Mouse (Mus musculus) neural tube, embryonic 14.5 days (tissue): ENCODE results near the gene Sin3a. TPM values are rescaled to one million over a fixed set of nuclear protein-coding genes. Genes with fewer than 3 reads are reported as not detected.
A peak's percentile ranks its signal among the peaks of the same experiment; 100 is the strongest.

Source experiments
- ATAC-seq: fragments of 200-750 bp; cut with Nextera tagmentation; 2 replicates; pipeline ENCODE4 v1.8.0; 2017; ENCODE audit warnings: low read depth, mild to moderate bottlenecking, moderate TSS enrichment, moderate library complexity
- H3K27ac ChIP-seq: fragments of 300-500 bp; sonication (generic); 2 replicates; pipeline ENCODE4 v1.5.1; 2014; ENCODE audit warnings: low read depth, mild to moderate bottlenecking, control low read depth, low read length, moderate library complexity, mixed read lengths
- H3K27me3 ChIP-seq: fragments of 300-500 bp; sonication (generic); 2 replicates; pipeline ENCODE4 v1.6.1; 2014; ENCODE audit warnings: low read length; ENCODE audit not compliant: control insufficient read depth, insufficient read depth
- H3K36me3 ChIP-seq: fragments of 300-500 bp; sonication (generic); 2 replicates; pipeline ENCODE4 v1.6.1; 2014; ENCODE audit warnings: low read length, mixed read lengths; ENCODE audit not compliant: control insufficient read depth, insufficient read depth
- H3K4me1 ChIP-seq: fragments of 300-500 bp; sonication (generic); 2 replicates; pipeline ENCODE4 v1.6.1; 2014; ENCODE audit warnings: low read length; ENCODE audit not compliant: control insufficient read depth, insufficient read depth
- H3K4me2 ChIP-seq: fragments of 300-500 bp; sonication (generic); 2 replicates; pipeline ENCODE4 v1.6.1; 2014; ENCODE audit warnings: mild to moderate bottlenecking, low read depth, low read length, control low read depth
- H3K4me3 ChIP-seq: fragments of 300-500 bp; sonication (generic); 2 replicates; pipeline ENCODE4 v1.5.1; 2014; ENCODE audit warnings: low read depth, low read length, control low read depth, mixed read lengths
- H3K9ac ChIP-seq: fragments of 300-500 bp; sonication (generic); replicated peaks from 2 replicates; pipeline ENCODE4 v1.6.1; 2014; ENCODE audit warnings: low read depth, mild to moderate bottlenecking, control low read depth, low read length, mixed read lengths
- H3K9me3 ChIP-seq: fragments of 300-500 bp; sonication (generic); 2 replicates; pipeline ENCODE4 v1.6.1; 2016; ENCODE audit warnings: low read length; ENCODE audit not compliant: control insufficient read depth
- WGBS: fragments of 180-500 bp; shearing (Covaris S2); extraction: QIAGEN DNeasy Blood & Tissue Kit; methylation state at CpG from one replicate; pipeline ENCODE4 v1.1.7; 2014; 5-methylcytosine and 5-hydroxymethylcytosine counted together
- polyA plus RNA-seq: library from polyadenylated mRNA; unstranded; fragments of >200 nt; fragmentation: Nextera tagmentation; extraction: Ambion mirVana; gene quantifications from 2 replicates; pipeline ENCODE4 v1.2.1, GENCODE M21; 2014

Sin3a gene
- polyA plus RNA-seq, 1 experiment from 2014 or later: 26.8 TPM

- ATAC-seq: peak; percentile 67
- under 1% methylated on average over 53 of the region's 54 CpGs for WGBS
Observed at GRCm38 (mm10) chr9:57072989-57073789, 1.3 kb downstream of the Sin3a start.

DNA sequence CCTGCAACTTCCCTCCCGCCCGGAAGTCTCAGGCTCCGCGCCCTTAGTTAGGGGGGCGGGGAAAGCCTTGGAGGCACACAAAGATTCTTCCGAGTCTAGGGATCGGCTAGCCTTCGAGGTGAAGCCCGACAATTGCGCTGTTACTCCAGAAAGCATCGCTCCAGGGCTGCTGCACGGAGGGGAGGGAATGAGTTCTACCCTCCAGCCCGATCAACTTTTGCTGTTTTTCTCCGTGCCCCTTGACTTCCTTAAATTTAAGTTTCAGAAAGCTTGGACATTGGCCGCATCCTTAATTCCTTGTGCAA, 1.9 kb downstream of the Sin3a start:
- Histone ChIP-seq H3K9me3 (no peaks in the 10 kb centered on the region), H3K36me3 (no peaks in the 10 kb centered on the region), H3K4me2 (peak overlapping the region; percentile 87), H3K27me3 (no peaks in the 10 kb centered on the region), H3K4me1 (peaks cover 16% of the 10 kb centered on the region), H3K27ac (peak overlapping the region; percentile 78), H3K9ac (peak overlapping the region; percentile 5), H3K4me3 (peak overlapping the region; percentile 73)
- under 1% methylated on average over 15 of the region's 15 CpGs for WGBS
- no peak for ATAC-seq

More at GRCm38 (mm10) chr9:57072989-57073789, 1.3 kb downstream of the Sin3a start:
- no peaks in the 10 kb centered on the region for H3K9me3 ChIP-seq
- no peaks in the 10 kb centered on the region for H3K36me3 ChIP-seq
- no peaks in the 10 kb centered on the region for H3K27me3 ChIP-seq
- peak overlapping the region; percentile 87 for H3K4me2 ChIP-seq
- H3K4me1 ChIP-seq: peaks cover 16% of the 10 kb centered on the region
- H3K27ac ChIP-seq: peak overlapping the region; percentile 91
- H3K9ac ChIP-seq: peak overlapping the region; percentile 67
- H3K4me3 ChIP-seq: peak overlapping the region; percentile 73

GRCm38 (mm10) chr9:57074171-57074821, 2.5 kb downstream of the Sin3a start:
- Histone ChIP-seq H3K4me3 (peak overlapping the region; percentile 73), H3K27ac (peak overlapping the region; percentile 78), H3K9ac (peak overlapping the region; percentile 5), H3K4me2 (peak overlapping the region; percentile 87), H3K4me1 (peaks cover 16% of the 10 kb centered on the region), H3K36me3 (no peaks in the 10 kb centered on the region), H3K9me3 (no peaks in the 10 kb centered on the region), H3K27me3 (no peaks in the 10 kb centered on the region)
- 5% methylated on average over 21 of the region's 21 CpGs for WGBS
- ATAC-seq: no peak

DNA sequence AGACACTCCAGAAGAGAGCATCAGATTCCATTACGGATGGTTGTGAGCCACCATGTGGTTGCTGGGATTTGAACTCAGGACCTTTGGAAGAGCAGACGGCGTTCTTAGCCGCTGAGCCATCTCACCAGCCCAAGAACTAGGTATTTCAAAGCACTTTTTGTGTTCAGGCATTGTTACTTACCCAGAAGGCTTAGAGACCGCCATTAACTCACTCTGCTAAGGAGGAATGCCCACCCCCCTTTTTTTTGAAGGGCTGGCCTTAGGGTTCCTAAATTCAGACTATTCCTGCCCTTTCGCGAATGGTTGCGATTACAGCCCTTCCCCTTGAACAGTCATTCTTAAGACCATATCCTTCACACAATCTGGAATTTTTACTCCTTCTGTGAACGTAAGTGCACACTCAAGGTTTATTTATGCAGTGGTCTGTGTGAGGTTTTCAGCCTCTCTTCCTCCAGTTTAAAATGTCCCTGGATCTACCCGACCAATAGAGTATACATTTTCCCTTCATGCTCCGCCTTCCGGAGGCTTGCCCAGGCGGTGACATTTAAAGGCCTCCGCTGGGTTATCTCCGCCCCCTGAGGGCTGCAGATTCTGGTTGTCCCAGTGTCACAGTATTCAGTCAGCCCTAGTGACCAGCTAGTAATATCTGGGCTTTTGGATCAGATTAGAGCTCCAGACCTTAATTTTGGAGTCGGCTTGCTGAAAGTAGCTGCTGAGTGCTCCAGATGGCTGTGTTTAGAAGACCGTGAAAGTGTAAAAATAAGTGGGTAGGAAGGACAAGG, 3.2 kb downstream of the Sin3a start:
- Histone ChIP-seq H3K9ac (peak overlapping the region; percentile 46; the same call in 1 of the 2 replicates), H3K27me3 (no peaks in the 10 kb centered on the region), H3K4me3 (peak overlapping the region; percentile 85), H3K4me1 (peaks cover 16% of the 10 kb centered on the region), H3K36me3 (no peaks in the 10 kb centered on the region), H3K9me3 (no peaks in the 10 kb centered on the region), H3K4me2 (peak overlapping the region; percentile 87), H3K27ac (peak overlapping the region; percentile 83)
- no peak for ATAC-seq
- 2% methylated on average over 17 of the region's 17 CpGs for WGBS

- peak; percentile 87 for ATAC-seq
- Histone ChIP-seq H3K9me3 (no peaks in the 10 kb centered on the region), H3K27me3 (no peaks in the 10 kb centered on the region), H3K4me2 (peak overlapping the region; percentile 87), H3K4me1 (peaks cover 16% of the 10 kb centered on the region), H3K4me3 (peak overlapping the region; percentile 85), H3K36me3 (no peaks in the 10 kb centered on the region), H3K27ac (peak overlapping the region; percentile 96), H3K9ac (peak overlapping the region; percentile 83)
- WGBS: under 1% methylated on average over 43 of the region's 43 CpGs
Observed at GRCm38 (mm10) chr9:57075681-57076381, 4.0 kb downstream of the Sin3a start.

GRCm38 (mm10) chr9:57076701-57077660, 5.1 kb downstream of the Sin3a start:
- peak overlapping the region; percentile 85 for H3K4me3 ChIP-seq
- ATAC-seq: peak; percentile 16
- peak overlapping the region; percentile 78 for H3K4me2 ChIP-seq
- H3K36me3 ChIP-seq: no peaks in the 10 kb centered on the region
- H3K9me3 ChIP-seq: no peaks in the 10 kb centered on the region
- H3K27me3 ChIP-seq: no peaks in the 10 kb centered on the region
- H3K9ac ChIP-seq: peak overlapping the region; percentile 83
- peak overlapping the region; percentile 96 for H3K27ac ChIP-seq
- under 1% methylated on average over 50 of the region's 72 CpGs for WGBS
- H3K4me1 ChIP-seq: peaks cover 16% of the 10 kb centered on the region

- Histone ChIP-seq H3K27me3 (no peaks in the 10 kb centered on the region), H3K36me3 (0 out of 2 replicates have a peak, but pooled peaks cover 3% of the 10 kb centered on the region), H3K4me2 (no peak overlapping the region), H3K4me3 (no peak overlapping the region), H3K4me1 (no peaks in the 10 kb centered on the region), H3K9ac (no peak overlapping the region), H3K27ac (no peak overlapping the region), H3K9me3 (no peaks in the 10 kb centered on the region)
- 86% methylated on average over 3 of the region's 3 CpGs for WGBS
- no peak for ATAC-seq
Observed at GRCm38 (mm10) chr9:57082236-57082635, 10.4 kb downstream of the Sin3a start.

GRCm38 (mm10) chr9:57117261-57117755, 45.5 kb downstream of the Sin3a start:
- ATAC-seq: no peak
- Histone ChIP-seq H3K4me2 (no peak overlapping the region), H3K27me3 (no peaks in the 10 kb centered on the region), H3K4me3 (no peak overlapping the region), H3K27ac (no peak overlapping the region), H3K9ac (no peak overlapping the region), H3K4me1 (no peaks in the 10 kb centered on the region), H3K9me3 (no peaks in the 10 kb centered on the region), H3K36me3 (peaks cover 63% of the 10 kb centered on the region)
- WGBS: 96% methylated on average over 13 of the region's 13 CpGs
